Mouse (Mus musculus) splenic B cell, adult 2 months (primary cell): Measurements from ENCODE around the gene Mstn.

Source experiments
- DNase-seq: peaks from one replicate; pipeline ENCODE4 v3.0.0-alpha.2; 2011; ENCODE audit warnings: low read depth, low spot score
- H3K27me3 ChIP-seq: 2 replicates; pipeline ENCODE4 v1.6.1; 2012; ENCODE audit warnings: mild to moderate bottlenecking, low read length, moderate library complexity, mixed read lengths; ENCODE audit not compliant: control insufficient read depth, poor library complexity, insufficient read depth, severe bottlenecking
- H3K36me3 ChIP-seq: 2 replicates; pipeline ENCODE4 v1.6.1; 2012; ENCODE audit warnings: mild to moderate bottlenecking, low read length, moderate library complexity, mixed read lengths; ENCODE audit not compliant: control insufficient read depth, poor library complexity, insufficient read depth, severe bottlenecking

The Mstn gene

DNA sequence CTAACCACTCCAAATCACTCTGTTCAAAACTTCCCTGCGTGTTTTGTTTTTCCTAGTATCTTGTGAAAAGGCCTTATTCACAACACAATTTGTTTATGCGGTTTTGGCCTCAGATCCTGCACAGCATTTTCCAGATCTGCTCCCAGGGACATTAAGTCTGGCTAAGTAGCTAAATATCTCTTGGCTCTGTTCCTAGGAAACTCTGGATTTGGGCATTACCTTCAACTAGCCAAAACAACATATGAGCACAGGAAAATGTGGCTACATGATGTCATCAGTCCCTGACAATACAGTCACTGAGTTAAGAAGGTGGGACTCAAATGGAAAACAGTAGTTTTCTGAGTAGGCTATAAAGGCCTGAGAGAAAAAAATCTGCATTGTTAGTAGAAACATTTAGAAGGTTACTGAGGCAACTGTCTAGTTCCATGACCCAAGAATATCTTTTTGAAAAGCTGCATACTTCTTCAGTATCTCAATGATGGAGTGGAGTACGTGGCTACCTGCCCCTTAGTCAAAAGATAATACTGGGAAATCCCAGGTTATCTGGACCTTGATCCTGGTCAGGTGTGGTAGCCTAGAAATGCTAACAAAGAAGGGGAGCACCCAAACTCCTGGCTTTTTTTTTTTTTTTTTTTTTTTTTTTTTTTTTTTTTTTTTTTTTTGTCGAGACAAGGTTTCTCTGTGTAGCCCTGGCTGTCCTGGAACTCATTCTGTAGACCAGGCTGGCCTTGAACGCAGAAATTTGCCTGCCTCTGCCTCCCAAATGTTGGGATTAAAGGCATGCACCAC is 8.5 kb downstream of the Mstn start:
- Histone ChIP-seq H3K27me3 (no peaks in the 10 kb centered on the region), H3K36me3 (no peaks in the 10 kb centered on the region)
- DNase-seq: no peak

DNA sequence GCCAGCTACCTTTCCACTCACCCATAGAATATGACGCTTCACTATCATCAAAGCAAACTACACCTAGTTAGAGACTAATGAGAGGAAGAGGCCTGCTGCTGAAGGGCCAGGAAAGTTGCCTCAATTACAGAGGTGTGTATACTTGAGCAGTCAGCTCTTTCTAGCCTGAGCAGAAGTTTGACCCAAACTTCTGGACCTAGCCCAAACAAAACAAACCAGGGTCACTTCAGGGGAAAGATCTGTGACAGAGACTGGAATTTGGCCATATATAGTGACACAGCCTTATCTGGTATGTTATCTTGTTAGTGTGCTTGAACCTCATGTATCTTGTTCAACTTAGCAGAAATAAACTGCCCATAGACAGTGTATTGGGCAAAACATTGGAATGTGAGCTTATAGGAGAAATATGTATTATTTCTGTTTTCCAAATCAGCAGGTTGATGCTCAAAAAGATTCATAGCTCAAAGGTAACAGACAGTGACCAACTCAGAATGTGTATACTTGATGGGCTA is 9.3 kb downstream of the Mstn start:
- no peak for DNase-seq
- no peaks in the 10 kb centered on the region for H3K27me3 ChIP-seq
- no peaks in the 10 kb centered on the region for H3K36me3 ChIP-seq

DNA sequence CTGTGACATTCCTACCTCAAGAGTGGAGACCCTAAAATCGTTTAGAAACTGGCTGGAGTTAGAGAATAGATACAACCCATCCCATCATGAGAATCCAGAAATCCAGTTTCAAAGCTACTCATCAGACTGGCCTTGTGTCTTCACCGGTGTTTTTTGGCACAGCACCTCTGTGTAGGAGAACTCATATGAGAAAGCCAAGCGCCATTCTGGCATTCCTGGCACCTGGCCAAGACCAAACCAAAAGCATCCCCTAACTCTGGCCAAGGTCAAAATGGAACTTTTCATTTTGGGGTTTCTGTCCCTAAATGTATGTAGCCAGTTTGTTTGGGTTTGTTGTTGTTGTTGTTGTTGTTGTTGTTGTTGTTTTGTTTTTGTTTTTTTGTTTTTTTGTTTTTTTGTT is 15.2 kb downstream of the Mstn start:
- DNase-seq: no peak
- no peaks in the 10 kb centered on the region for H3K27me3 ChIP-seq

DNA sequence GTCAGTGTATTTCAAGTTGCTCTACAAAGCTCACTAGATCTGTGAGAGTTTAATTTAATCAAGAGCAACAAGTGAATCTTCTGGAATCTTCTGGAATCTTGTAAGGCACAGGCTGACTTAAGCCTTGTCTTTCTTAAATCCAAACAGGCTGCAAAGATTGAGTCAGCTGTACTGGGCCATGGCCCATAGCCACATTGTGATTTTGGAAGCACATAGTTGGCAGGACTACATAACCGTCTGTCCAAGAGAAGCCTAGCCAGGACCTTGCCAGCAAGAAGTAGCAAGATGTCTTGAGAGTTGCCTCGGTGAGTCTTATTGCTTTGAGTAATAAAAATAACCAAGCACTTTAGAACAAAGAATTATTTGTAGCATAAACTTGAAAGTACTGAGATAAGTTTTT is 18.4 kb downstream of the Mstn start:
- Histone ChIP-seq H3K27me3 (no peaks in the 10 kb centered on the region), H3K36me3 (no peaks in the 10 kb centered on the region)
- no peak for DNase-seq

More for the DNA sequence above, 15.2 kb downstream of the Mstn start:
- H3K36me3 ChIP-seq: no peaks in the 10 kb centered on the region

DNA sequence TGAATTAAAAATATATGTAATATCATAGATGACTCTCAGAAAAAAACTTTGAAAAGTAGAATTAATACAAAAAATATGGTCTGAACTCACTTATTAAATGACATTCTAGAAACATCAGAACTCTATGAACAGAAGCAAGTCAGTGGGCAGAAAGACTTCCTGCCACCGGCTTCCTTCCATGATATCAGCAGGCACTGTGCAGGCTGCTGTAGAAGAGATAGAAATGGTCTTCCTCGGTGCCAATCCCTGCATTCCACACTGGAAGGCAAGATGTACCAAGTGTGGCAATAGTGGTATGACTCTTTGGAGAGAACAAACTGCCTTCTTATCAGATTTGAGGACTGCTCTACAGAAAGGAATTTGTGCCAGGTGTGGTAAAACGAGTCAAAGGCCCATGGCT is 19.2 kb downstream of the Mstn start:
- H3K36me3 ChIP-seq: no peaks in the 10 kb centered on the region
- no peak for DNase-seq
- H3K27me3 ChIP-seq: no peaks in the 10 kb centered on the region

DNA sequence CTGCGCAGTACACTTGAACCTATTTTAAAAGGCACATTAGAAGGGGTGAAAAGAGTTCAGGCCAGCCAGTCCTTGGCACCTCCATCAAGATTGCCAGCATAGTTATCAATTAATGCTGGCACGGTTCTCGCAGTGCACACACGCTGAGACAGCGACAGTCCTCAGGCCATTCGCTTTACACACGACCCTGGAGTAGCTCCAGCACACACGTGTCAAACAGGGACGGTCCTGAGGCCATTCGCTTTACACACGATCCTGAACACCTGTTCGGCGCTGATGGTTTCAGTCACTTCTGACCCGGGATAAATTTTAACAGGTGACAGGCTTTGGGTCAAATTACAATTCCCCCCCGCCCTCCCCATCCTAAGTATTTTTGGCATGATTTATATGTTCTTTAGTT is 23.8 kb downstream of the Mstn start:
- Histone ChIP-seq H3K36me3 (no peaks in the 10 kb centered on the region), H3K27me3 (no peaks in the 10 kb centered on the region)
- DNase-seq: no peak

DNA sequence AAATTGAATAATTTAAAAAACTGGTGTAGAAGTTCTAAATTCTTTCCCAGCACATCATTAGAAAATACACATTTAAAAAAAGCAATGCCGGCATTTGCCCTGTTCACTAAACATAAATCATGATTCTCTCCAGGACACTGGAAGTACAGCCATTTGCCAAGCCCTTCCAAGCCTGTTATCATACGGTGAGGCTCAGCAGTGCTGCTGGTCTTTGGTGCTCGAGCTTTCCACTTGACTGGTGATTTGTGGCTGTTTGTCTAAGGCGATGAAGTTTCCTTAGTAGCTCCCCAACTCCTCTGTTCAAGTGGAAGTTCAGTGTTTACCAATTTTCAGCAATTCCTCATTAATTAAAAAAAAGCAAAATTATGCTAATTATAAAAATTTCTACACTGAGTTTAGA is 24.6 kb downstream of the Mstn start:
- no peak for DNase-seq
- no peaks in the 10 kb centered on the region for H3K27me3 ChIP-seq
- no peaks in the 10 kb centered on the region for H3K36me3 ChIP-seq

DNA sequence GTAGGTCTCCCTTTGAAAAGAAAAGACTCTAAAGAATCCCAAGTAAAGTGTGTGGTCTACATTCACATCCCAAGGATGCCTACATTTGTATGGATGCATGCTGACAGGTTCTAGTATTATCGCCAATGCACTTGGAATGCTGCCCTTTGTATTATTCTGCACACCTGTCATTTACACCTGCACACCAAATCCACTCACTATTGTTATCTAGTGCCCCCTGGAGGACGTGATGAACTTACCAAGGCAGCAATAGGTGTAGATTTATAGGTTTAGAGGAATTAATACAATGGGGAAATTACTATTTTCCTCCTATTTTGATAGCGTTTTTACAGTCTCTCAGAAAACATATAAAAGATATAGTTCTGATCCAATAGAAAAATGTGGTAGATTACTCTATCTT is 31.7 kb downstream of the Mstn start:
- Histone ChIP-seq H3K27me3 (no peaks in the 10 kb centered on the region), H3K36me3 (no peaks in the 10 kb centered on the region)
- DNase-seq: peak; percentile 34

DNA sequence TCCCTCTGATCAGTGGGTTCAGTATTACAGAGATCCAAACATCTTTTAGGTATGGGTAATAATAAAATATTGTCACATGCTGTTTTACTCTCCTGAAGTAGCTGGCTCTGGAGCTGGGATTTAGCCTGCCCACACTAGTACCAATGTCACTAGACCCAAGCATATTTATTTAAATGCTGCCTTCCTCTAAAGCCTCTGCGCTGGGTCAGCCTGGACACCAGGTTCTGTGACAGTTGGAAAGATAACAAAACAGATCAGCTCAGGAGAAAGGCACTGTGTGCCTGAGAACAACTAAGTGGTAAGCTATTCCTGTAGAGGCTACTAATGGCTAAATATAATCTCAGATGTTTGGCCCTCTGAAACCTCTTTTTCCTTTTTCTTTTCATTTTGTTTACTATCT is 49.1 kb downstream of the Mstn start:
- H3K36me3 ChIP-seq: no peaks in the 10 kb centered on the region
- DNase-seq: no peak
- H3K27me3 ChIP-seq: no peaks in the 10 kb centered on the region
